Mouse (Mus musculus) hindbrain, embryonic 16.5 days (tissue): Measurements from ENCODE around the gene Riiad1. TPM values are rescaled to one million over a fixed set of nuclear protein-coding genes. Genes with fewer than 3 reads are reported as not detected.

Source experiments
- ATAC-seq: fragments of 200-750 bp; cut with Nextera tagmentation; 2 replicates; pipeline ENCODE4 v1.8.0; 2017; ENCODE audit warnings: moderate TSS enrichment, moderate library complexity
- H3K27ac ChIP-seq: fragments of 300-500 bp; sonication (generic); 2 replicates; pipeline ENCODE4 v1.5.1; 2014; ENCODE audit warnings: low read depth, mild to moderate bottlenecking, control low read depth, low read length, moderate library complexity
- H3K27me3 ChIP-seq: fragments of 300-500 bp; sonication (generic); replicated peaks from 2 replicates; pipeline ENCODE4 v1.6.1; 2014; ENCODE audit warnings: low read length; ENCODE audit not compliant: control insufficient read depth, insufficient read depth
- H3K36me3 ChIP-seq: fragments of 300-500 bp; sonication (generic); 2 replicates; pipeline ENCODE4 v1.6.1; 2014; ENCODE audit warnings: mild to moderate bottlenecking, low read length, moderate library complexity, mixed read lengths; ENCODE audit not compliant: control insufficient read depth, insufficient read depth
- H3K4me1 ChIP-seq: fragments of 300-500 bp; sonication (generic); 2 replicates; pipeline ENCODE4 v1.6.1; 2014; ENCODE audit warnings: low read depth, low read length; ENCODE audit not compliant: control insufficient read depth, insufficient read depth
- H3K4me2 ChIP-seq: fragments of 300-500 bp; sonication (generic); 2 replicates; pipeline ENCODE4 v1.6.1; 2014; ENCODE audit warnings: mild to moderate bottlenecking, low read length, control low read depth, moderate library complexity
- H3K4me3 ChIP-seq: fragments of 300-500 bp; sonication (generic); 2 replicates; pipeline ENCODE4 v1.5.1; 2014; ENCODE audit warnings: mild to moderate bottlenecking, low read length, control low read depth, moderate library complexity
- H3K9ac ChIP-seq: fragments of 300-500 bp; sonication (generic); 2 replicates; pipeline ENCODE4 v1.6.1; 2014; ENCODE audit warnings: low read depth, mild to moderate bottlenecking, control low read depth, low read length, moderate library complexity
- H3K9me3 ChIP-seq: fragments of 300-500 bp; sonication (generic); 2 replicates; pipeline ENCODE4 v1.6.1; 2014; ENCODE audit warnings: mild to moderate bottlenecking, low read length, moderate library complexity; ENCODE audit not compliant: control insufficient read depth
- WGBS: fragments of 180-500 bp; shearing (Covaris S2); extraction: QIAGEN DNeasy Blood & Tissue Kit; methylation state at CpG from one replicate; pipeline ENCODE4 v1.1.7; 2014; 5-methylcytosine and 5-hydroxymethylcytosine counted together
- polyA plus RNA-seq: library from polyadenylated mRNA; unstranded; fragments of >200 nt; fragmentation: Nextera tagmentation; extraction: Ambion mirVana; gene quantifications from 2 replicates; pipeline ENCODE4 v1.2.1, GENCODE M21; 2015

Gene Riiad1
- polyA plus RNA-seq, 1 experiment from 2014 or later, result 17.8 TPM

GRCm38 (mm10) chr3:94472447-94473114 is 7.6 kb downstream of the Riiad1 start:
- peak; percentile 37; the same call in 1 of the 2 replicates for ATAC-seq
- H3K9me3 ChIP-seq, result no peaks in the 10 kb centered on the region
- H3K27me3 ChIP-seq, result no peaks in the 10 kb centered on the region
- no peaks in the 10 kb centered on the region for H3K36me3 ChIP-seq
- WGBS, result 12% methylated on average over 28 of the region's 28 CpGs
- peaks cover 19% of the 10 kb centered on the region for H3K4me1 ChIP-seq
- peak overlapping the region; percentile 32 for H3K4me3 ChIP-seq
- H3K27ac ChIP-seq, result no peak overlapping the region
- peak overlapping the region; percentile 42 for H3K9ac ChIP-seq
- peak overlapping the region; percentile 60 for H3K4me2 ChIP-seq

- no peak overlapping the region for H3K4me3 ChIP-seq
- 69% methylated on average over 3 of the region's 3 CpGs for WGBS
- ATAC-seq, result no peak
- H3K9me3 ChIP-seq, result no peaks in the 10 kb centered on the region
- no peaks in the 10 kb centered on the region for H3K36me3 ChIP-seq
- H3K27me3 ChIP-seq, result no peaks in the 10 kb centered on the region
- H3K4me1 ChIP-seq, result peaks cover 30% of the 10 kb centered on the region
- H3K4me2 ChIP-seq, result no peak overlapping the region
- no peak overlapping the region for H3K9ac ChIP-seq
- H3K27ac ChIP-seq, result no peak overlapping the region
Measured at GRCm38 (mm10) chr3:94468931-94469330, 11.2 kb downstream of the Riiad1 start.

- Histone ChIP-seq H3K9ac (0 out of 2 replicates have a peak overlapping the region, but pooled peaks have one; percentile 38), H3K4me3 (no peak overlapping the region), H3K4me2 (no peak overlapping the region), H3K36me3 (no peaks in the 10 kb centered on the region), H3K9me3 (no peaks in the 10 kb centered on the region), H3K27me3 (no peaks in the 10 kb centered on the region), H3K4me1 (peaks cover 22% of the 10 kb centered on the region), H3K27ac (peak overlapping the region; percentile 85)
- peak; percentile 75 for ATAC-seq
- WGBS, result 37% methylated on average over 13 of the region's 13 CpGs
Measured at GRCm38 (mm10) chr3:94465632-94466430, 14.3 kb downstream of the Riiad1 start.

- H3K4me2 ChIP-seq, result peak overlapping the region; percentile 20
Measured at GRCm38 (mm10) chr3:94463926-94464578, 16.1 kb downstream of the Riiad1 start.

GRCm38 (mm10) chr3:94459834-94460233 is 20.3 kb downstream of the Riiad1 start:
- no peaks in the 10 kb centered on the region for H3K9me3 ChIP-seq
- no peaks in the 10 kb centered on the region for H3K36me3 ChIP-seq
- ATAC-seq, result no peak
- no peaks in the 10 kb centered on the region for H3K27me3 ChIP-seq
- H3K27ac ChIP-seq, result no peak overlapping the region
- no peak overlapping the region for H3K4me2 ChIP-seq
- H3K4me3 ChIP-seq, result no peak overlapping the region
- peaks cover 19% of the 10 kb centered on the region for H3K4me1 ChIP-seq
- WGBS, result 93% methylated on average over 2 of the region's 2 CpGs
- no peak overlapping the region for H3K9ac ChIP-seq

More at GRCm38 (mm10) chr3:94463926-94464578, 16.1 kb downstream of the Riiad1 start:
- no peaks in the 10 kb centered on the region for H3K27me3 ChIP-seq
- H3K27ac ChIP-seq, result peak overlapping the region; percentile 85
- no peak overlapping the region for H3K4me3 ChIP-seq
- peaks cover 22% of the 10 kb centered on the region for H3K4me1 ChIP-seq
- WGBS, result 23% methylated on average over 11 of the region's 11 CpGs
- H3K9ac ChIP-seq, result 0 out of 2 replicates have a peak overlapping the region, but pooled peaks have one; percentile 30
- peak; percentile 82 for ATAC-seq
- H3K9me3 ChIP-seq, result no peaks in the 10 kb centered on the region
- H3K36me3 ChIP-seq, result no peaks in the 10 kb centered on the region

GRCm38 (mm10) chr3:94457055-94457454 is 23.1 kb downstream of the Riiad1 start:
- H3K9me3 ChIP-seq, result no peaks in the 10 kb centered on the region
- no peaks in the 10 kb centered on the region for H3K36me3 ChIP-seq
- ATAC-seq, result peak; percentile 24; the same call in 1 of the 2 replicates
- peak overlapping the region; percentile 45 for H3K4me3 ChIP-seq
- WGBS, result 62% methylated on average over 3 of the region's 3 CpGs
- H3K4me1 ChIP-seq, result peaks cover 7% of the 10 kb centered on the region
- peak overlapping the region; percentile 54 for H3K4me2 ChIP-seq
- no peaks in the 10 kb centered on the region for H3K27me3 ChIP-seq
- no peak overlapping the region for H3K9ac ChIP-seq
- H3K27ac ChIP-seq, result peak overlapping the region; percentile 40

GRCm38 (mm10) chr3:94456529-94457000 is 23.6 kb downstream of the Riiad1 start:
- peak overlapping the region; percentile 59 for H3K9ac ChIP-seq
- no peaks in the 10 kb centered on the region for H3K36me3 ChIP-seq
- peak; percentile 92 for ATAC-seq
- H3K4me2 ChIP-seq, result peak overlapping the region; percentile 54
- H3K27me3 ChIP-seq, result no peaks in the 10 kb centered on the region
- H3K27ac ChIP-seq, result peak overlapping the region; percentile 40; the same call in 1 of the 2 replicates
- H3K4me1 ChIP-seq, result peaks cover 7% of the 10 kb centered on the region
- H3K9me3 ChIP-seq, result no peaks in the 10 kb centered on the region
- 0% methylated on average over 12 of the region's 12 CpGs for WGBS
- H3K4me3 ChIP-seq, result peak overlapping the region; percentile 45

- Histone ChIP-seq H3K36me3 (peaks cover 25% of the 10 kb centered on the region), H3K27me3 (no peaks in the 10 kb centered on the region), H3K4me2 (no peak overlapping the region), H3K9me3 (no peaks in the 10 kb centered on the region), H3K4me3 (no peak overlapping the region), H3K9ac (no peak overlapping the region), H3K27ac (no peak overlapping the region), H3K4me1 (peaks cover 1% of the 10 kb centered on the region; the same call in 1 of the 2 replicates)
- 83% methylated on average over 2 of the region's 2 CpGs for WGBS
- no peak for ATAC-seq
Measured at GRCm38 (mm10) chr3:94449377-94449776, 30.8 kb downstream of the Riiad1 start.
